ENCODE assay signal across 8 mouse cellular contexts in the genomic region with DNA sequence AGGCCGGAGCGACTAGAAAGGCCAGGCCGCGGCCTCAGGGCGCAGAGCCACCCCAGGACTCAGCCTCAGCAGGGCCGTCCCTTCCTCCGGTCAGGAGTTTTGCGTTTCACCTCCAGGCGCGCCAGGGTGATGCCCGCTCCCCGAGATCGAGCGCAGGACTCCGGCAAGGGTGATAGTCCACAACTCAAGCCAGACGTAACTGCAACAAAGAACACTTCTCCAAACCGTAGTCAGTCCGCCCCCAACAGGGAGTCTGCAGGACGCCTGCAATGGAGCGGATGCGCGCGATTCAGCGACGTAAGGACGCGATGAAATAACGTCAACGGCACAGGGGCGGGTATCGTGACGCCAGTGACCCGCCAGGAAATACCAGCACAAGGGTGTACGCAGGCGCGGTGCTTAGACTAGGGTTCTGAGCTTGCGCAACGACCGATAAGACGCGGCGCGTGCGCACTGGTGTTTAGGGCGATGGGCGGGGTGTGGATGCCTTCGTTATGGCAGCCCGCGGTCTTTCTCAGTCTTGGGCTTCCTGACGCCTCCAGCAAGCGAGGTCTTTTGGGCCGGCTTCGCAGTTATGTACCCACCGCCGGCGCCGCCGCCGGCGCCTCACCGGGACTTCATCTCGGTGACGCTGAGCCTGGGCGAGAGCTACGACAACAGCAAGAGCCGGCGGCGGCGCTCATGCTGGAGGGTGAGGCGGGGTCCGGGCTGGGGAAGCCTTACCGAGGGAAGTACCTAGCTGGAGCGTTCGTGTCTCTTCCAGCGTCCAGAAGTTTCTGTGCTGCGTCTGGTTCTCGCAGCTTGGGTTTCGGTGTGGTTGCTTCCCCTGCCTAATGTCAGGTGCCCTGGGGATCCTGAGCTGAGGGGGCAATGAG. TPM values are rescaled to one million over a fixed set of nuclear protein-coding genes. Genes with fewer than 3 reads are reported as not detected.
DNase-seq lines count a peak whose midpoint lies in the region; ATAC-seq and TF ChIP-seq lines count a peak whose summit lies in the region.

A gene (plus strand): TSS at position 53 of the 875 bp plus-strand sequence.

- H3K79me3 ChIP-seq in C2C12 (ENCODE audit: low read depth): peaks cover 27% of the 10 kb centered on the region

- H3K27ac ChIP-seq in heart, embryonic 11.5 days (ENCODE audit: low read depth, low read length): peak within 1 kb of the TSS; percentile 92
- peak within 1 kb of the TSS; percentile 84 for H3K27ac ChIP-seq in kidney, embryonic 16.5 days (ENCODE audit: low read length)
- H3K27ac ChIP-seq in liver, adult 2 months (replicated peaks; ENCODE audit: insufficient read depth, low read depth, low read length): peak within 1 kb of the TSS; percentile 61

- ATAC-seq in heart, embryonic 11.5 days (replicated peaks; ENCODE audit: insufficient number of reproducible peaks, low FRiP score, low TSS enrichment): peak; percentile 94
- peak; percentile 99 for ATAC-seq in kidney, embryonic 16.5 days (ENCODE audit: low FRiP score, low TSS enrichment)

- H3K4me3 ChIP-seq in C2C12 (ENCODE audit: insufficient read depth, poor library complexity, severe bottlenecking): peak within 1 kb of the TSS; percentile 99
- peak within 1 kb of the TSS; percentile 85 for H3K4me3 ChIP-seq in erythroblast, embryonic 14.5 days (replicated peaks)
- H3K4me3 ChIP-seq in heart, embryonic 11.5 days (ENCODE audit: low read depth, low read length): peak within 1 kb of the TSS; percentile 96
- H3K4me3 ChIP-seq in kidney, embryonic 16.5 days (ENCODE audit: low read length): peak within 1 kb of the TSS; percentile 92
- peak within 1 kb of the TSS; percentile 88 for H3K4me3 ChIP-seq in liver, adult 2 months (ENCODE audit: insufficient read depth, low read depth, low read length)
- H3K4me3 ChIP-seq in myocyte: peak within 1 kb of the TSS; percentile 87

- peak within 1 kb of the TSS; percentile 97 for H3K9ac ChIP-seq in heart, embryonic 11.5 days (ENCODE audit: low read depth, low read length)
- peak within 1 kb of the TSS; percentile 84 for H3K9ac ChIP-seq in kidney, embryonic 16.5 days (replicated peaks; ENCODE audit: low read length)
- H3K9ac ChIP-seq in liver, adult 2 months (ENCODE audit: low read depth, low read length): peak within 1 kb of the TSS; percentile 86

- H3ac ChIP-seq in C2C12 (ENCODE audit: control insufficient read depth, insufficient read length, low read depth): peak within 1 kb of the TSS; percentile 95
- H3ac ChIP-seq in myocyte (ENCODE audit: control insufficient read depth, insufficient read length): peak within 1 kb of the TSS; percentile 65

- DNase-seq in brain, embryonic 14.5 days (ENCODE audit: low read depth): peak; percentile 100
- peak; percentile 94 for DNase-seq in liver, adult 2 months (ENCODE audit: extremely low read depth, low read depth, low spot score)
- DNase-seq in splenic B cell, adult 2 months (ENCODE audit: low read depth, low spot score): peak; percentile 100

- no peaks in the 10 kb centered on the region for H3K9me3 ChIP-seq in erythroblast, embryonic 14.5 days (ENCODE audit: control insufficient read depth, low read length)
- H3K9me3 ChIP-seq in heart, embryonic 11.5 days (replicated peaks; ENCODE audit: control insufficient read depth, low read length): no peaks in the 10 kb centered on the region
- H3K9me3 ChIP-seq in kidney, embryonic 16.5 days (ENCODE audit: low read length): no peaks in the 10 kb centered on the region

- WGBS in heart, embryonic 11.5 days (ENCODE audit: insufficient replicate concordance): under 1% methylated on average over 76 of the region's 78 CpGs
- WGBS in kidney, embryonic 16.5 days: under 1% methylated on average over 78 of the region's 78 CpGs
- under 1% methylated on average over 78 of the region's 78 CpGs for WGBS in liver, adult 2 months

- H3K36me3 ChIP-seq in C2C12 (ENCODE audit: control insufficient read depth, insufficient read depth) (peaks cover 39% of the 10 kb centered on the region), myocyte (ENCODE audit: control insufficient read depth, insufficient read depth) (peaks cover 15% of the 10 kb centered on the region)
- H3K36me3 ChIP-seq in erythroblast, embryonic 14.5 days (ENCODE audit: control insufficient read depth): peaks cover 42% of the 10 kb centered on the region
- peaks cover 23% of the 10 kb centered on the region for H3K36me3 ChIP-seq in heart, embryonic 11.5 days (ENCODE audit: control insufficient read depth, insufficient read depth, low read length)
- H3K36me3 ChIP-seq in kidney, embryonic 16.5 days (ENCODE audit: insufficient read depth, low read length): peaks cover 34% of the 10 kb centered on the region; the same call in 1 of the 2 replicates
- peaks cover 5% of the 10 kb centered on the region; the same call in 1 of the 2 replicates for H3K36me3 ChIP-seq in liver, adult 2 months (ENCODE audit: control insufficient read depth, insufficient read depth, low read length)
- peaks cover 3% of the 10 kb centered on the region for H3K36me3 ChIP-seq in splenic B cell, adult 2 months (ENCODE audit: control insufficient read depth, insufficient read depth, low read length, poor library complexity, severe bottlenecking)

- H3K79me2 ChIP-seq in C2C12 (ENCODE audit: control insufficient read depth, insufficient read depth): peaks cover 44% of the 10 kb centered on the region
- H3K79me2 ChIP-seq in liver, adult 2 months (ENCODE audit: control insufficient read depth, insufficient read depth, low read length): peaks cover 5% of the 10 kb centered on the region; the same call in 1 of the 2 replicates
- peaks cover 20% of the 10 kb centered on the region for H3K79me2 ChIP-seq in myocyte (ENCODE audit: control insufficient read depth, insufficient read depth)

- no peaks in the 10 kb centered on the region for H3K27me3 ChIP-seq in C2C12 (ENCODE audit: control insufficient read depth, insufficient read depth, insufficient read length)
- H3K27me3 ChIP-seq in erythroblast, embryonic 14.5 days (ENCODE audit: control insufficient read depth): 0 out of 2 replicates have a peak, but pooled peaks cover 2% of the 10 kb centered on the region
- no peaks in the 10 kb centered on the region for H3K27me3 ChIP-seq in heart, embryonic 11.5 days (ENCODE audit: control insufficient read depth, insufficient read depth, low read length)
- H3K27me3 ChIP-seq in kidney, embryonic 16.5 days (ENCODE audit: insufficient read depth, low read length): no peaks in the 10 kb centered on the region
- no peaks in the 10 kb centered on the region for H3K27me3 ChIP-seq in liver, adult 2 months (ENCODE audit: control insufficient read depth, insufficient read depth, low read length)
- no peaks in the 10 kb centered on the region for H3K27me3 ChIP-seq in myocyte (ENCODE audit: control insufficient read depth, insufficient read depth, insufficient read length)
- no peaks in the 10 kb centered on the region for H3K27me3 ChIP-seq in splenic B cell, adult 2 months (ENCODE audit: control insufficient read depth, insufficient read depth, low read length, poor library complexity, severe bottlenecking)

- peak; percentile 74; the same call in 1 of the 2 replicates for TF ChIP-seq POLR2A in brain, embryonic 14.5 days (IDR thresholded peaks at IDR 0.05; ENCODE audit: borderline replicate concordance, extremely low read depth, insufficient read depth, insufficient read length, poor library complexity, severe bottlenecking)
- TF ChIP-seq POLR2A in liver, adult 2 months (IDR thresholded peaks at IDR 0.05; ENCODE audit: extremely low read depth, insufficient read depth, low read length): peak; percentile 69
- TF ChIP-seq POLR2A in myocyte (IDR thresholded peaks at IDR 0.05; ENCODE audit: insufficient read length, low read depth): peak; percentile 91

- peak within 1 kb of the TSS; percentile 97 for H3K4me2 ChIP-seq in heart, embryonic 11.5 days
- H3K4me2 ChIP-seq in kidney, embryonic 16.5 days (replicated peaks; ENCODE audit: low read depth, low read length): peak within 1 kb of the TSS; percentile 86
- H3K4me2 ChIP-seq in myocyte (ENCODE audit: low read depth): peak within 1 kb of the TSS; percentile 100

- no peak for TF ChIP-seq CTCF in C2C12 (IDR thresholded peaks at IDR 0.05; ENCODE audit: control insufficient read depth, insufficient read depth, insufficient read length)
- 0 out of 2 replicates have a peak, but pooled peaks have one; percentile 25 for TF ChIP-seq CTCF in brain, embryonic 14.5 days (IDR thresholded peaks at IDR 0.05; ENCODE audit: borderline replicate concordance, extremely low read depth, insufficient read depth, insufficient read length)
- TF ChIP-seq CTCF in liver, adult 2 months (IDR thresholded peaks at IDR 0.05; ENCODE audit: low read depth, low read length): peak; percentile 24; the same call in 1 of the 2 replicates

- peaks cover 40% of the 10 kb centered on the region for H3K4me1 ChIP-seq in erythroblast, embryonic 14.5 days (ENCODE audit: control insufficient read depth)
- H3K4me1 ChIP-seq in heart, embryonic 11.5 days (ENCODE audit: control insufficient read depth, insufficient read depth, low read length): peaks cover 8% of the 10 kb centered on the region
- H3K4me1 ChIP-seq in kidney, embryonic 16.5 days (ENCODE audit: insufficient read depth, low read length): peaks cover 14% of the 10 kb centered on the region
- H3K4me1 ChIP-seq in liver, adult 2 months (ENCODE audit: control insufficient read depth, insufficient read depth, low read length): peaks cover 6% of the 10 kb centered on the region; the same call in 1 of the 2 replicates

TF ChIP-seq in C2C12, 6 proteins besides CTCF, POLR2A, EP300 and RAD21 (continues in another document):
- TF ChIP-seq MAX (IDR thresholded peaks at IDR 0.05): peak; percentile 74
- TF ChIP-seq FOSL1 (IDR thresholded peaks at IDR 0.05; ENCODE audit: insufficient read depth, low read length, poor library complexity, severe bottlenecking): no peak
- TF ChIP-seq USF1 (IDR thresholded peaks at IDR 0.05; ENCODE audit: low read depth): peak; percentile 30
- TF ChIP-seq CEBPB (IDR thresholded peaks at IDR 0.05; ENCODE audit: low read depth): peak; percentile 99

TF ChIP-seq in myocyte, 11 proteins besides CTCF, POLR2A, EP300 and RAD21 (continues in another document):
- no peak for TF ChIP-seq E2F4 (IDR thresholded peaks at IDR 0.05; ENCODE audit: insufficient read depth)
- TF ChIP-seq TCF3 (IDR thresholded peaks at IDR 0.05; ENCODE audit: insufficient read length, low read depth): no peak
- TF ChIP-seq MYOG (IDR thresholded peaks at IDR 0.05; ENCODE audit: control insufficient read depth in 1 of 3, insufficient read depth in 1 of 3, insufficient read length in 2 of 3, low read depth in 2 of 3): peak in 1 of 3 experiments; percentile 13
- TF ChIP-seq MAX (IDR thresholded peaks at IDR 0.05; ENCODE audit: low read depth): no peak
- TF ChIP-seq CEBPB (IDR thresholded peaks at IDR 0.05; ENCODE audit: insufficient read depth, poor library complexity, severe bottlenecking): peak; percentile 95

RNA-seq across cellular contexts. Expression of the gene that starts here (rescaled TPM):
- 38.0 TPM for polyA plus RNA-seq in C2C12 (2012; fragmentation: generic; extraction: Trizol)
- polyA plus RNA-seq in brain, embryonic 14.5 days (2012; rRNA removed): 22.5 and 37.0 TPM in 2 replicates
- 0.86 and 1.3 TPM in 2 replicates for polyA plus RNA-seq in erythroblast, embryonic 14.5 days (2012)
- polyA plus RNA-seq in heart, embryonic 11.5 days (2014; fragmentation: Nextera tagmentation; extraction: Ambion mirVana): 47.9 and 68.4 TPM in 2 replicates
- 53.7 and 57.5 TPM in 2 replicates for polyA plus RNA-seq in kidney, embryonic 16.5 days (2015; fragmentation: Nextera tagmentation; extraction: Ambion mirVana)
- 17.3 and 19.5 TPM in 2 replicates for total RNA-seq in liver, adult 2 months (2014; rRNA removed)
- 8.1 TPM in 2 replicates for polyA plus RNA-seq in liver, adult 2 months (2012; rRNA removed)
- 46.3 TPM for polyA plus RNA-seq in myocyte (2012; fragmentation: generic; extraction: Trizol)

Comparison
In these comparisons a context has a peak if more than half of its experiments do, and no peak if none do; other contexts are left out.
1. Peak in every context shown above with its lines: DNase-seq, ATAC-seq, H3K4me3 ChIP-seq and H3K27ac ChIP-seq.